Mouse (Mus musculus) cerebellum, postnatal 25 days (tissue): ENCODE results near the gene Scaper.

Source experiments
- DNase-seq, 2 experiments: peaks; one replicate each; pipeline ENCODE4 v3.0.0; 2021; ENCODE audit warnings: mixed read lengths in 2 of 2

The Scaper gene

DNA sequence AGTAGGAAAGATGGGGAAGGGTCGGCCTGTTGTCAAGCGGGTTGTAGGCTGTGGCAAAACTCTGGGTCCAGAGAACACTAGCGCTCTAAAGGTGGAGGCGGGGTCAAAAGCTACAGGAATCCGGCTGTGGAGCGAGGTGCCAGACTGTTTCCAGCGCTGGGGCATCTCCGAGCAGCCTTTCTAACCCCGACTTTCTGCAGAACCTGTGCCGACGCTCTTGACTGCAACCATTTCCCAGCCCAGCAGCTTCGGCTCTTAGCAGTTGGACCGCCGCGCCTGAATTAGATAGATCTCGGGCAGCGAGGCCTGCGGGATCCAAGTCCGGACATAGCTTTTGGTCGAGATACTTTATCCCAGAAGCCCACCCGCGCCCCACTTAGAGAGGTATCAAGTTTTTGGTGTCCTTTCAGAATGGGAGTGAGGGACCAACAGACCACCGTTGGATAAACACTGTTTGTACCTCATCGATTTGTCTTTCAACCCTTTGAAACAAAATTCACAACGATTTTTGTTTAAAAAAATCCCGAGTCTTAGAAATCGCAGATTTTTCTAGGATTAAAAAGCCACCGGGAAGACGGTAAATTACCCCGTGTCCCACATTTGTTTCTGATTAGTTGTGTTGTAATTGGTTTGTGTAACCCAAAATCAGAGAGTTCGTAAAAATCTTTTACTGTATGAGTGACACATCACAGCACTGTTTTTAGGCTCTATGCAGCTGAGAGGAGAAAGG lies 398.1 kb downstream of the Scaper start:
- DNase-seq: peak; percentile 25 to 45

DNA sequence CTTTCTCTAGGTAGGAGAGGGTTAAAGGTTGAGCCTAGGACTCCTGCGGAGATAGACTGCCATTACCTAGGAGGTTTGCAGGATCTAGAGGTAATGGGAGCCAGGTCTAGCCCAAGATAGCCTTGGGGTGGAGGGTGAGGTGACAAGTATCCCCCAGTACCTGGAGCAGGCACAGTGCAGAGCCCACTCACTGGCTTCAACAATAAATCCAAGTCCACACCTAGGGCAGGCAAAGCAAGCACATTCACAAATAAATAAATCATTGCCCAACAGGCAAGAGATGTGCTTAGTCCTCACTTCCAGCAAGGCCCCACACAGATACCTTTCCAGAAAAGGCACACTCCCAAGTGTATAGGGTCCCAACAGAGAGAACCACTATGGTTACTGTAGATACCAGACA lies 398.9 kb downstream of the Scaper start:
- no peak for DNase-seq

DNA sequence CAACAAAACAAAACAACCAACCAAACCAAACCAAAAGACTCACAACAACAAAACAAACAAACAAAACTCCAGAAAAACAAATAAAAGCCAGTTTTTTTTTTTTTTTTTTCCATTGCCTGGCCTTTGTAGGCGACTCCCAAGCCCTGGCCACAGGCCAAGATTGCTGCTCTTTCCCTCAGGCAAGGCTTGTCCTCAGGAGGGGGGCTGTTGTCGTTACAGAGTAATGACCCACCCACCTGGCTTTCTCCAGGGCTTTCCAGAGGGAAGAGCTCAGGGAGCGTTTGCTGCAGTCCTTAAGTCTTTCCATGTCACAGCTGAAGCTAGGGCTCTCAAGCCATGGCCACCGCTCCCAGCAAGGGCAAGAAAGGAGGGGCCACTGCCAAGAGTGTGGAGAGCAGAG lies 399.5 kb downstream of the Scaper start, which contains the start of gene Isl2:
TSS of gene Isl2 (plus strand) at position 296 of the 400 bp plus-strand sequence.
- DNase-seq: peak in 1 of 2 experiments; percentile 42

DNA sequence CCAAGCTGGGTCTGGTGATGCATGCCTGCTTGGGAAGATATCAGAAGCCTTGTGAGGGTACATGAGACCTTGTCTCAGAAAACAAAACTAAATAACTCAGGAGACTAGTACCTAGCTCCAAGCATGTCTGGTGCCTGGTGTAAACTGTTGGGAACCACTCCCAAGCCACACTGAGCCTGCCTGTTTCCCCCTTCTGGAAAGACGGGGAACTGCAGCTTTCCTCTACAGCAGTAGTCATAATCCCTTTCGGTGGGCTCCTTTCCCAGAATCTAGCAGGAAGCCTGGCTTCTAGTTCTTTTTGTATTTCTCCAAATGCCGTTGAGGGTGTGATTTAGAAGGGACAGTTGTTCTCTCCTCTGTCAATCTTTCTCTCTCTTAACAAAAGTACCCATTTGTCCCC lies 402.0 kb downstream of the Scaper start:
- DNase-seq: peak; percentile 34 to 75

- DNase-seq: no peak
These were observed 412.2 kb downstream of the Scaper start for GRCm38 (mm10) chr9:55525716-55526115.

DNA sequence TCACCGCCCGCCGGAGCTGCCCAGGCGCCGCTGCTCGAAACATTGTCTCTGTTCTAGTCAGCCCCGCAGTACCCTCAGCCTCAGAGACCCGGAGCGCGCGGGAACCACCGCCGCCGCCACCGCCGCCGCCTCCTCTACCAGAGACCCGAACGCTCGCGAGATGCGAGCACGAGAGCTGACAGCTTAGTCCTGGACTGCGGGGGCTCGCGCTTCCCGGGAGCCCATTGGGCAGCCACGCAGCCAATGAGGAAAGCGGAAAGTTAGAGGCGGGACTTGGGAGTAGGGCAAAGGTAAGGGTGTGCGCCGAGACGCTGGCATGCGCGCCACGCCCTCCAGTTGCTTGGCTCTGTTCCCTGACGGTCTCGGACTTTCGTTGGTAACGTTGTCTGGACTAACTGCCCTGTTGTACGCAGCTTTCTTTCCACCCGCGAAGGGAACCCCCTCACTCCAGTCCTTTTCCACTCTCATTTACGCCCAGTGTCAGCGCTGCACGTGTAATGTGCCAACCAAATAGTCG lies 425.8 kb downstream of the Scaper start, which contains the start of gene Etfa:
TSS of gene Etfa (minus strand) at position 217 of the 517 bp plus-strand sequence.
- DNase-seq: peak; percentile 92 to 96

GRCm38 (mm10) chr9:55511521-55511993 lies 426.4 kb downstream of the Scaper start:
- no peak for DNase-seq

DNA sequence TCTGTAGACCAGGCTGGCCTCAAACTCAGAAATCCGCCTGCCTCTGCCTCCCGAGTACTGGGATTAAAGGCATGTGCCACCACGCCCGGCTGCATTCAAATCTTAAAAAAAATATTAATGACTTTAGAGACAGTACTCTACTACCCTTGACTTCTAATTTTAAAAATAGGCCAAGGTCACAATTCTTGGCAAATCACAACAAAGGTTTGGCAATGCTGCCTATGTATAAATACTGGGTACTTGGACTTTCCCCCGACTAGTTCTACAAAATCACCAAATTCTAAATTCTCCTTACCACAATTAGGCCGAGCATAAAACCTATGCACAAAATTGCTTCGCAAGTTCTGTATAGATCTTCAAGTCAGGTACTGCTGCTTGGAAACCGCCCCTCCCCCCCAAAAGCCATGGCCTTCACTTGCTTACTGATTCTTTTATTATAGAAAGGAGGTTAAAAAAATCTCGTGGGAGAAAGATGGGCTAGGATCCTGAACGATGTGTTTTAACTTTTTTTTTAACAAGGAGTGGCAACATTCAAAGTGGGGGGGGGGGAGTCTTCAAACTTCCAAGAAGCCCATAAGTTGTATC lies 427.2 kb downstream of the Scaper start:
- DNase-seq: peak in 1 of 2 experiments; percentile 22

GRCm38 (mm10) chr9:55509731-55510130 lies 428.2 kb downstream of the Scaper start:
- no peak for DNase-seq

DNA sequence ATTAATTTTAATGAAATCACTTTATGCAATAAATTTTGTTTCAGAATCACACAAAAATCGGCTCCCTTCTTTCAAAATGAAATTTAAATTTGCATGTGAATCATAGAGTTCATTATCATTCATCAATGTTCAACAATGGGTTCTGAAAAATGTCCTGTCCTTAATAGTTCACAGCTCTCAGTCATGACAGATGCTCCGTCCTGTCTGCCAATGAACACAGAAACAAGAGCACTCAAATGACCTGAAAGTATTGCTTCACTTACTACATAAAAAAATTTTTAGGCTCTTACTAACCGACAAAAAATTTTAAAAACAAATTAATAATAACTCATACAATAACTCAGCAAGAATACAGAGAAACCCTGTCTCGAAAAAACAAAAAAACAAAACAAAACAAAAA lies 429.2 kb downstream of the Scaper start:
- no peak for DNase-seq

- DNase-seq: no peak
These were observed 430.0 kb downstream of the Scaper start for GRCm38 (mm10) chr9:55507922-55508321.
